Mouse (Mus musculus): ENCODE results near the gene Tex14. TPM values are rescaled to one million over a fixed set of nuclear protein-coding genes. Genes with fewer than 3 reads are reported as not detected.

Gene Tex14
- polyA plus RNA-seq, 1 experiment from 2014 or later, result 0.45 TPM

- Histone ChIP-seq H3K9me3 (ENCODE audit: control insufficient read depth, low read length) (no peaks in the 10 kb centered on the region), H3K9ac (ENCODE audit: low read length) (peak overlapping the region; percentile 86), H3K36me3 (ENCODE audit: control insufficient read depth, insufficient read depth, low read length) (no peaks in the 10 kb centered on the region; the same call in none of the 2 replicates), H3K4me3 (ENCODE audit: low read depth, low read length) (peak overlapping the region; percentile 76), H3K27me3 (ENCODE audit: control insufficient read depth, insufficient read depth, low read length) (no peaks in the 10 kb centered on the region), H3K4me1 (ENCODE audit: control insufficient read depth, insufficient read depth, low read length) (peaks cover 23% of the 10 kb centered on the region), H3K4me2 (ENCODE audit: low read depth) (peak overlapping the region; percentile 86), H3K27ac (ENCODE audit: low read depth, low read length) (peak overlapping the region; percentile 87)
- DNase-seq (ENCODE audit: low spot score) (no peak), ATAC-seq (ENCODE audit: insufficient read depth, low FRiP score, low TSS enrichment) (no peak)
- 0% methylated on average over 11 of the region's 15 CpGs for WGBS
Measured at GRCm38 (mm10) chr11:87592354-87592695, 187.5 kb downstream of the Tex14 start.

GRCm38 (mm10) chr11:87592713-87593598 is 188.1 kb downstream of the Tex14 start:
- Histone ChIP-seq H3K4me1 (ENCODE audit: control insufficient read depth, insufficient read depth, low read length) (peaks cover 23% of the 10 kb centered on the region), H3K36me3 (ENCODE audit: control insufficient read depth, insufficient read depth, low read length) (peaks cover 4% of the 10 kb centered on the region), H3K27me3 (ENCODE audit: control insufficient read depth, insufficient read depth, low read length) (no peaks in the 10 kb centered on the region), H3K4me3 (ENCODE audit: low read depth, low read length) (peak overlapping the region; percentile 76), H3K4me2 (ENCODE audit: low read depth) (peak overlapping the region; percentile 86), H3K27ac (ENCODE audit: low read depth, low read length) (peak overlapping the region; percentile 87), H3K9me3 (ENCODE audit: control insufficient read depth, low read length) (no peaks in the 10 kb centered on the region), H3K9ac (ENCODE audit: low read length) (peak overlapping the region; percentile 86)
- DNase-seq (ENCODE audit: low spot score) (no peak), ATAC-seq (ENCODE audit: insufficient read depth, low FRiP score, low TSS enrichment) (no peak)
- WGBS, result 41% methylated on average over 13 of the region's 13 CpGs

- WGBS, result 0% methylated on average over 25 of the region's 37 CpGs
- H3K4me1 ChIP-seq (ENCODE audit: control insufficient read depth, insufficient read depth, low read length), result peaks cover 21% of the 10 kb centered on the region
- peak overlapping the region; percentile 67 for H3K4me3 ChIP-seq (ENCODE audit: low read depth, low read length)
- H3K9ac ChIP-seq (ENCODE audit: low read length), result peak overlapping the region; percentile 83
- peak overlapping the region; percentile 81 for H3K4me2 ChIP-seq (ENCODE audit: low read depth)
- no peaks in the 10 kb centered on the region for H3K27me3 ChIP-seq (ENCODE audit: control insufficient read depth, insufficient read depth, low read length)
- H3K27ac ChIP-seq (ENCODE audit: low read depth, low read length), result peak overlapping the region; percentile 40; the same call in 1 of the 2 replicates
- DNase-seq (ENCODE audit: low spot score) (peak; percentile 90), ATAC-seq (ENCODE audit: insufficient read depth, low FRiP score, low TSS enrichment) (peak; percentile 28)
- no peaks in the 10 kb centered on the region for H3K9me3 ChIP-seq (ENCODE audit: control insufficient read depth, low read length)
- H3K36me3 ChIP-seq (ENCODE audit: control insufficient read depth, insufficient read depth, low read length), result peaks cover 22% of the 10 kb centered on the region
Measured at GRCm38 (mm10) chr11:87595327-87595841, 190.5 kb downstream of the Tex14 start.

GRCm38 (mm10) chr11:87595976-87596375 is 191.1 kb downstream of the Tex14 start:
- ATAC-seq (ENCODE audit: insufficient read depth, low FRiP score, low TSS enrichment), result no peak
- Histone ChIP-seq H3K9ac (ENCODE audit: low read length) (peak overlapping the region; percentile 83), H3K27me3 (ENCODE audit: control insufficient read depth, insufficient read depth, low read length) (no peaks in the 10 kb centered on the region), H3K9me3 (ENCODE audit: control insufficient read depth, low read length) (no peaks in the 10 kb centered on the region), H3K4me1 (ENCODE audit: control insufficient read depth, insufficient read depth, low read length) (peaks cover 16% of the 10 kb centered on the region), H3K36me3 (ENCODE audit: control insufficient read depth, insufficient read depth, low read length) (peaks cover 24% of the 10 kb centered on the region), H3K27ac (ENCODE audit: low read depth, low read length) (peak overlapping the region; percentile 41; the same call in 1 of the 2 replicates), H3K4me3 (ENCODE audit: low read depth, low read length) (peak overlapping the region; percentile 67), H3K4me2 (ENCODE audit: low read depth) (peak overlapping the region; percentile 81)
- WGBS, result 6% methylated on average over 7 of the region's 7 CpGs
- no peak for DNase-seq (ENCODE audit: low spot score)

GRCm38 (mm10) chr11:87596492-87596891 is 191.6 kb downstream of the Tex14 start:
- Histone ChIP-seq H3K36me3 (ENCODE audit: control insufficient read depth, insufficient read depth, low read length) (peaks cover 28% of the 10 kb centered on the region), H3K27ac (ENCODE audit: low read depth, low read length) (0 out of 2 replicates have a peak overlapping the region, but pooled peaks have one; percentile 41), H3K4me3 (ENCODE audit: low read depth, low read length) (peak overlapping the region; percentile 67), H3K4me1 (ENCODE audit: control insufficient read depth, insufficient read depth, low read length) (peaks cover 16% of the 10 kb centered on the region), H3K4me2 (ENCODE audit: low read depth) (peak overlapping the region; percentile 81), H3K9me3 (ENCODE audit: control insufficient read depth, low read length) (no peaks in the 10 kb centered on the region), H3K9ac (ENCODE audit: low read length) (peak overlapping the region; percentile 83), H3K27me3 (ENCODE audit: control insufficient read depth, insufficient read depth, low read length) (no peaks in the 10 kb centered on the region)
- DNase-seq (ENCODE audit: low spot score) (no peak), ATAC-seq (ENCODE audit: insufficient read depth, low FRiP score, low TSS enrichment) (no peak)
- WGBS, result 49% methylated on average over 2 of the region's 2 CpGs

- Histone ChIP-seq H3K36me3 (ENCODE audit: control insufficient read depth, insufficient read depth, low read length) (peaks cover 29% of the 10 kb centered on the region), H3K4me1 (ENCODE audit: control insufficient read depth, insufficient read depth, low read length) (peaks cover 16% of the 10 kb centered on the region), H3K9ac (ENCODE audit: low read length) (peak overlapping the region; percentile 83), H3K9me3 (ENCODE audit: control insufficient read depth, low read length) (no peaks in the 10 kb centered on the region), H3K27ac (ENCODE audit: low read depth, low read length) (no peak overlapping the region), H3K4me2 (ENCODE audit: low read depth) (no peak overlapping the region; the same call in 1 of the 2 replicates), H3K27me3 (ENCODE audit: control insufficient read depth, insufficient read depth, low read length) (no peaks in the 10 kb centered on the region), H3K4me3 (ENCODE audit: low read depth, low read length) (peak overlapping the region; percentile 67; the same call in 1 of the 2 replicates)
- DNase-seq (ENCODE audit: low spot score) (no peak), ATAC-seq (ENCODE audit: insufficient read depth, low FRiP score, low TSS enrichment) (no peak)
Measured at GRCm38 (mm10) chr11:87597061-87597460, 192.2 kb downstream of the Tex14 start.

- Histone ChIP-seq H3K9me3 (ENCODE audit: control insufficient read depth, low read length) (no peaks in the 10 kb centered on the region), H3K4me2 (ENCODE audit: low read depth) (no peak overlapping the region), H3K4me3 (ENCODE audit: low read depth, low read length) (no peak overlapping the region), H3K36me3 (ENCODE audit: control insufficient read depth, insufficient read depth, low read length) (peaks cover 39% of the 10 kb centered on the region), H3K9ac (ENCODE audit: low read length) (no peak overlapping the region; the same call in 1 of the 2 replicates), H3K27me3 (ENCODE audit: control insufficient read depth, insufficient read depth, low read length) (no peaks in the 10 kb centered on the region), H3K27ac (ENCODE audit: low read depth, low read length) (no peak overlapping the region), H3K4me1 (ENCODE audit: control insufficient read depth, insufficient read depth, low read length) (peaks cover 8% of the 10 kb centered on the region)
- 90% methylated on average over 13 of the region's 13 CpGs for WGBS
- no peak for ATAC-seq (ENCODE audit: insufficient read depth, low FRiP score, low TSS enrichment)
- no peak for DNase-seq (ENCODE audit: low spot score)
Measured at GRCm38 (mm10) chr11:87599395-87600089, 194.7 kb downstream of the Tex14 start.

GRCm38 (mm10) chr11:87600322-87600853 is 195.5 kb downstream of the Tex14 start:
- H3K9ac ChIP-seq (ENCODE audit: low read length), result no peak overlapping the region
- DNase-seq (ENCODE audit: low spot score) (no peak), ATAC-seq (ENCODE audit: insufficient read depth, low FRiP score, low TSS enrichment) (no peak)
- no peaks in the 10 kb centered on the region for H3K9me3 ChIP-seq (ENCODE audit: control insufficient read depth, low read length)
- H3K27ac ChIP-seq (ENCODE audit: low read depth, low read length), result no peak overlapping the region
- no peaks in the 10 kb centered on the region for H3K27me3 ChIP-seq (ENCODE audit: control insufficient read depth, insufficient read depth, low read length)
- WGBS, result 94% methylated on average over 10 of the region's 10 CpGs
- H3K4me3 ChIP-seq (ENCODE audit: low read depth, low read length), result no peak overlapping the region
- H3K4me2 ChIP-seq (ENCODE audit: low read depth), result no peak overlapping the region
- peaks cover 5% of the 10 kb centered on the region for H3K4me1 ChIP-seq (ENCODE audit: control insufficient read depth, insufficient read depth, low read length)
- peaks cover 43% of the 10 kb centered on the region for H3K36me3 ChIP-seq (ENCODE audit: control insufficient read depth, insufficient read depth, low read length)
